Mouse (Mus musculus) bone marrow macrophage, adult 2 months (primary cell): Measurements from ENCODE around the gene Gripap1. TPM values are rescaled to one million over a fixed set of nuclear protein-coding genes. Genes with fewer than 3 reads are reported as not detected.
"Not testable (repeated sequence)": the region's sequence is repeated elsewhere in the genome, so short reads cannot be mapped to it uniquely, and the experiment has no call there.

Experiments
- H3K27ac ChIP-seq: 2 replicates; pipeline ENCODE4 v1.5.1; 2012; ENCODE audit warnings: low read depth, low read length; ENCODE audit not compliant: insufficient read depth
- H3K4me1 ChIP-seq: 2 replicates; pipeline ENCODE4 v1.6.1; 2012; ENCODE audit warnings: low read length; ENCODE audit not compliant: control insufficient read depth, insufficient read depth
- H3K4me3 ChIP-seq: 2 replicates; pipeline ENCODE4 v1.5.1; 2012; ENCODE audit warnings: mild to moderate bottlenecking, low read length, moderate library complexity; ENCODE audit not compliant: insufficient read depth
- CTCF ChIP-seq: IDR thresholded peaks from 2 replicates; pipeline ENCODE4 v1.5.1; 2012; ENCODE audit warnings: low read depth, mild to moderate bottlenecking, low read length, moderate library complexity
- POLR2A ChIP-seq: IDR thresholded peaks from 2 replicates; pipeline ENCODE4 v1.6.1; 2012; ENCODE audit warnings: mild to moderate bottlenecking, low read depth, low read length, borderline replicate concordance
- polyA plus RNA-seq: library from polyadenylated mRNA; stranded (reverse); fragments of >200 nt; gene quantifications from 2 replicates; pipeline ENCODE4 v1.2.4, GENCODE M21; 2012; ENCODE audit not compliant: missing spikeins, insufficient read depth, insufficient read length

Gene Gripap1
- 94.8 and 103 TPM in 2 replicates for polyA plus RNA-seq

- H3K27ac ChIP-seq = peak within 1 kb of the TSS; percentile 42
- peaks cover 12% of the 10 kb centered on the region for H3K4me1 ChIP-seq
- TF ChIP-seq CTCF (no peak), POLR2A (no peak)
- peak within 1 kb of the TSS; percentile 64 for H3K4me3 ChIP-seq
Observed at GRCm38 (mm10) chrX:7789542-7790136, at the start of gene Gripap1. Gene Gripap1, plus strand, starts transcription at chrX:7789765.

DNA sequence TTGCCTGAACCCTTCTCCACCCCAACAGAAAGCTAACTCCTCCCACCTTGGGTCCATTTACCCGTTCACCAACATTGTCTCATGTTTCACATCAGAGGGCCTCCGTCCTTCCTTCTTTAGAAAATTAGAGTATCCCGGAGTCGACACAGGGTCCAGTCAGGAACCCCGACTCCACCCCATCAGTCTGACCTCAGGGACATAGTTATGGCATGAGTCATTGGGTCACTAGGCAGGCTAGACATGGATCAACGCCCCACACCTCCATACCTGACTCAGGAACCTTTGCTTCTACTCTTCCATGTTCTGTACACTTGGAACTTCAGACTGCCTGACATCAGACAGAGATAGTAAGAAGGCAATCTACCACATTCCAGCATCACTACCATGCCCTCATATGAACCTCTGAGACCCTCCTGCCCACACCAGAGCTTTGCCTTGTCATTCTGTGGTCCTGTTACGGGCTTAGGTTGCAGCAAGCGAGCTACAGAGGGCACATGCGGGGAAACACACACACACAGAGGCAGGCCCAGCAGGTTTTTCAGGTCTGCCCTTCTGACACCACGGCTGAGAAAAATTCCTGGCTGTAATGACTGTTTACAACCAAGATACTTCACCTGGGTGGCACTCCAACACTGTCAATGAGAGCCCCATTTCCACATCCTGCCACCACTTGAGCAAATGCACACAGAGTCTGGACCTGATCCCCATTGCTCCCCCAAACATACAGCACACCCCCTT, 49.3 kb upstream of the Gripap1 start:
- Histone ChIP-seq H3K27ac (no peak overlapping the region), H3K4me1 (no peaks in the 10 kb centered on the region), H3K4me3 (no peak overlapping the region)
- no peak for TF ChIP-seq CTCF
- TF ChIP-seq POLR2A = no peak

- no peak overlapping the region for H3K4me3 ChIP-seq
- H3K27ac ChIP-seq = no peak overlapping the region
- TF ChIP-seq CTCF = no peak
- TF ChIP-seq POLR2A = no peak
- H3K4me1 ChIP-seq = no peaks in the 10 kb centered on the region
Observed at GRCm38 (mm10) chrX:7741103-7741502, 48.5 kb upstream of the Gripap1 start.

DNA sequence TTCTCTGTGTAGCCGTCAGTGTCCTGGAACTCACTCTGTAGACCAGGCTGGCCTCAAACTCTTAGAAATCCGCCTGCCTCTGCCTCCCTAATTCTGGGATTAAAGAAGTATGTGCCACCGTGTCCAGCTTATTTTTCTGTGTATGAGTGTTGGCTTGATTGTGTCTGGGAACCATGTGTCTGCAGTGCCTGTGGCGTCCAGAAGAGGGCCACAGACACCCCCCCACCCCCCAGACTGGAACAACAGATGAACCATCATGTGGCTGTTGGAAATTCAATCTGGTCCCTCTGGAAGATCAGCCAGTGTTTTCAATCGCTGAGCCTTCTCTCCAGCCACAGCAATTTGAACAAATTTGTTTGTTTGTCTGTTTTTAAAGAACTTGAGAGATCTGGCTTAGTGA, 46.1 kb upstream of the Gripap1 start:
- Histone ChIP-seq H3K4me3 (no peak overlapping the region), H3K4me1 (no peaks in the 10 kb centered on the region), H3K27ac (no peak overlapping the region)
- TF ChIP-seq CTCF (no peak), POLR2A (no peak)

- Histone ChIP-seq H3K4me3 (no peak overlapping the region), H3K4me1 (no peaks in the 10 kb centered on the region), H3K27ac (no peak overlapping the region)
- no peak for TF ChIP-seq CTCF
- TF ChIP-seq POLR2A = no peak
Observed at GRCm38 (mm10) chrX:7744940-7745339, 44.6 kb upstream of the Gripap1 start.

GRCm38 (mm10) chrX:7745429-7745828, 44.1 kb upstream of the Gripap1 start:
- Histone ChIP-seq H3K4me1 (no peaks in the 10 kb centered on the region), H3K27ac (no peak overlapping the region), H3K4me3 (no peak overlapping the region)
- TF ChIP-seq POLR2A (no peak), CTCF (no peak)

- TF ChIP-seq CTCF (no peak), POLR2A (no peak)
- H3K4me3 ChIP-seq = peak within 1 kb of the TSS; percentile 71
- H3K27ac ChIP-seq = no peak within 1 kb of the TSS
- peaks cover 2% of the 10 kb centered on the region; the same call in 1 of the 2 replicates for H3K4me1 ChIP-seq
Observed at GRCm38 (mm10) chrX:7750432-7751116, 39.0 kb upstream of the Gripap1 start, which contains the start of gene Ccdc120. Gene Ccdc120, minus strand, starts transcription at chrX:7750905.

DNA sequence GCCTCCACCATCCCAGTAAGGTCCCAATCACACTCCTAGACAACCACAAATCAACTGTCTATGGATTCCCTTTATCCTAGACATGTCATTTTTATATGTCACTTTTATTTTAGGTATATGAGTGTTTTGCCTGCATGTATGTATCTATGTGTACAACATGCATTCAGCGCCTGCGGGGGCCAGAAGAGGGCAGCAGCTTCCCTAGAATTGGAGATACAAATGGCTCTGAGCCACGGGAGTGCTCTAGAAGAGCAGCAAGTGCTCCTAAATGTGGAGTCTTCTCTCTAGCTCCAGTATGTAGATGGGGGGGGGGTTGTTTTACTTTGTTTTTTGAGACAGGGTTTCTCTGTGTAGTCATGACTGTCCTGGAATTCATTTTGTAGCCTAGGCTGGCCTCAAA, 35.9 kb upstream of the Gripap1 start:
- H3K27ac ChIP-seq, H3K4me1 ChIP-seq, H3K4me3 ChIP-seq: not testable (repeated sequence)

DNA sequence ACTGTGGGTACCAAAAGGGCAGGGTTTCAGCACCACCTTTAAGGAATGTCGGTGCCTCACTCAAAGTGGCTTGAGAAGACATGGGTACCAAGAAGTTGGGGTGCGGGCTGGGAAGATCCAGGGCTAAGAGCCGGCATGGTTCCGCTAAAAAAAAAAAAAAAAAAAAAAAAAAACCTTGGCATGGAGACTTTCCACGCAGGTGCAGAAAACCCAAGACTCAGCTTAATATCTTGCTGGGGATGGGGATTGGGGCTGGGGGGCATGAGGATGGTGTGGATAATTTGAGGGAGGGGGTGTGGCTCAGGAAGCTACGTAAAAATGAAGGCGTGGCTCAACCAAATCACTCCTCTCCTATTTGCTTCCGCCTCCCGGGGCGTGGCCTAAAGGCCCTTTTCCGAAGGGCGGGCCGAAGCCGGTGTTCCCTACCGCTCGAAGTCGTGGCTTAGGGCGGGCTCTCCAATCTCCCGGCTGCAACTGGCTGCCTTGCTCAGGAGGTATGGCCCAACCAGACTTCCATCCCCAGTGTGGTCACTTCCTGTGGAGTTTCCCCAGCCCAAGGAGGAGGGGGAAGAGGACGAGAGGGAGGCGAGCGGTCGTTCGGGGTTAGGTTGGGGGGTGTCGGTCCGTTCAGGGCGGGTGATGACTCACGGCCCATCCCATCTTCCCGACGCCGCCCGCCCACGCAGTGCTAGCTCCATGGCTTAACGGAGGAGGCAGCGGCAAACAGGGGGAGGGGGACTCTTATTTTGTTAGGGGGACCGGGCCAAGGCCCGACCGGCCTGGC, 27.2 kb upstream of the Gripap1 start, which contains the start of gene Tfe3:
TSS of gene Tfe3 (plus strand) at position 424 of the 784 bp plus-strand sequence.
- Histone ChIP-seq H3K27ac (peak within 1 kb of the TSS; percentile 98), H3K4me1 (peaks cover 11% of the 10 kb centered on the region), H3K4me3 (peak within 1 kb of the TSS; percentile 83)
- TF ChIP-seq POLR2A = no peak
- no peak for TF ChIP-seq CTCF

DNA sequence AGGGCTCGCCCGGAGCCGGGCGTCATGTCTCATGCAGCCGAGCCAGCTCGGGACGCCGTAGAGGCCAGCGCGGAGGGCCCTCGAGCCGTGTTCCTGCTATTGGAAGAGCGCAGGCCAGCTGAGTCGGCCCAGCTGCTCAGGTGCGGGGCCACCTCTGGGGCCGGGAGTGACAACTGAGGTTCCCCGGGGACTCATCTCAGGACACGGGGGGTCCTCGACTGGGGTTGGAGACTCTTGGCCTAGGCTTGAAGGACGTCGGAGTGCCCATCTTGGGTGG, 26.7 kb upstream of the Gripap1 start:
- peak overlapping the region; percentile 83 for H3K4me3 ChIP-seq
- H3K4me1 ChIP-seq = peaks cover 16% of the 10 kb centered on the region
- H3K27ac ChIP-seq = peak overlapping the region; percentile 98
- TF ChIP-seq CTCF (no peak), POLR2A (no peak)
